Mouse (Mus musculus) spleen, postnatal 10 days (tissue): ENCODE measurements around the gene Cck.
A peak's percentile ranks its signal among the peaks of the same experiment; 100 is the strongest.
"Not testable (repeated sequence)": the region's sequence is repeated elsewhere in the genome, so short reads cannot be mapped to it uniquely, and the experiment has no call there.

ENCODE experiments used
- DNase-seq, 2 experiments: peaks; one replicate each; pipeline ENCODE4 v3.0.0; 2021 to 2022; ENCODE audit warnings: low spot score in 2 of 2

Gene Cck

GRCm38 (mm10) chr9:121460527-121460926, 35.0 kb downstream of the Cck start:
- no peak for DNase-seq

GRCm38 (mm10) chr9:121459950-121460349, 35.5 kb downstream of the Cck start:
- no peak for DNase-seq

GRCm38 (mm10) chr9:121458466-121458865, 37.0 kb downstream of the Cck start:
- peak in 1 of 2 experiments; percentile 78 for DNase-seq

- no peak for DNase-seq
Measured at GRCm38 (mm10) chr9:121456739-121457515, 38.6 kb downstream of the Cck start.

GRCm38 (mm10) chr9:121454891-121455290, 40.6 kb downstream of the Cck start:
- no peak for DNase-seq

- DNase-seq, result not testable (repeated sequence)
Measured at GRCm38 (mm10) chr9:121452342-121452942, 43.1 kb downstream of the Cck start.

GRCm38 (mm10) chr9:121446431-121446831, 49.1 kb downstream of the Cck start:
- DNase-seq, result no peak

GRCm38 (mm10) chr9:121445364-121445763, 50.1 kb downstream of the Cck start:
- peak in 1 of 2 experiments; percentile 81 for DNase-seq

GRCm38 (mm10) chr9:121444367-121444707, 51.2 kb downstream of the Cck start:
- no peak for DNase-seq

GRCm38 (mm10) chr9:121443696-121444366, 51.7 kb downstream of the Cck start:
- peak in 1 of 2 experiments; percentile 48 for DNase-seq

- DNase-seq, result no peak
Measured at GRCm38 (mm10) chr9:121442145-121442544, 53.3 kb downstream of the Cck start.
